ENCODE assay signal across 9 mouse cellular contexts in genomic region chr2:181060127-181060526, GRCm38 (mm10). TPM values are rescaled to one million over a fixed set of nuclear protein-coding genes. Genes with fewer than 3 reads are reported as not detected.
DNase-seq lines count a peak whose midpoint lies in the region; ATAC-seq and TF ChIP-seq lines count a peak whose summit lies in the region.
"Had no signal": no experiment of that assay in that cellular context is flagged by ENCODE, and none has a peak within 500 bp of the region (broad histone marks: within the 10 kb centered on the region; RNA-seq: fewer than 3 reads in every experiment).

No protein-coding gene starts in this region.

- DNase-seq in adrenal gland, postnatal 36 days, result peak; percentile 84 to 86
- DNase-seq in embryonic facial prominence, embryonic 11.5 days (ENCODE audit: low spot score), result peak; percentile 85
- DNase-seq in kidney, postnatal 25 days, result peak; percentile 79 to 88
- DNase-seq in lung, adult 18-20 months, result peak; percentile 36 to 50
- DNase-seq in thymus, postnatal 36 days, result peak; percentile 40 to 53

- H3K27me3 ChIP-seq in E14TG2a.4 (ENCODE audit: insufficient read depth, low read length), result peaks cover 36% of the 10 kb centered on the region
- no peaks in the 10 kb centered on the region for H3K27me3 ChIP-seq in embryonic facial prominence, embryonic 11.5 days (ENCODE audit: control insufficient read depth, insufficient read depth, low read length)
- peaks cover 72% of the 10 kb centered on the region for H3K27me3 ChIP-seq in heart, embryonic 12.5 days (replicated peaks)

- H3K4me1 ChIP-seq in E14TG2a.4 (replicated peaks; ENCODE audit: low read depth, low read length), result peaks cover 9% of the 10 kb centered on the region; the same call in 1 of the 2 replicates
- H3K4me1 ChIP-seq in embryonic facial prominence, embryonic 11.5 days (ENCODE audit: control insufficient read depth, insufficient read depth, low read length), result no peaks in the 10 kb centered on the region
- peaks cover 12% of the 10 kb centered on the region; the same call in 1 of the 2 replicates for H3K4me1 ChIP-seq in heart, embryonic 12.5 days (replicated peaks)
- H3K4me1 ChIP-seq in olfactory bulb, adult 2 months (ENCODE audit: control insufficient read depth, insufficient read depth, low read length), result no peaks in the 10 kb centered on the region

- TF ChIP-seq CTCF in E14TG2a.4 (conservative IDR thresholded peaks at IDR 0.05; ENCODE audit: low read length), result peak; percentile 62
- TF ChIP-seq CTCF in olfactory bulb, adult 2 months (IDR thresholded peaks at IDR 0.05; ENCODE audit: insufficient read depth, low read depth, low read length), result peak; percentile 24; the same call in 1 of the 2 replicates

- 23% methylated on average over 5 of the region's 5 CpGs for WGBS in embryonic facial prominence, embryonic 11.5 days
- 17% methylated on average over 5 of the region's 5 CpGs for WGBS in heart, embryonic 12.5 days
- whole genome bisulfite sequencing in olfactory bulb, adult 2 months, result 9% methylated on average over 5 of the region's 5 CpGs

- no peaks in the 10 kb centered on the region for H3K9me3 ChIP-seq in E14TG2a.4 (ENCODE audit: low read length)
- H3K9me3 ChIP-seq in embryonic facial prominence, embryonic 11.5 days (replicated peaks; ENCODE audit: control insufficient read depth, low read length), result no peaks in the 10 kb centered on the region
- no peaks in the 10 kb centered on the region for H3K9me3 ChIP-seq in heart, embryonic 12.5 days (replicated peaks)
- H3K9me3 ChIP-seq: heart, embryonic 13.5 days had no signal

- no peak overlapping the region for H3K4me3 ChIP-seq in E14TG2a.4 (replicated peaks; ENCODE audit: low read length)
- no peak overlapping the region for H3K4me3 ChIP-seq in embryonic facial prominence, embryonic 11.5 days (ENCODE audit: low read depth, low read length)
- no peak overlapping the region for H3K4me3 ChIP-seq in heart, embryonic 12.5 days
- H3K4me3 ChIP-seq in olfactory bulb, adult 2 months (ENCODE audit: insufficient read depth, low read depth, low read length), result no peak overlapping the region
- H3K4me3 ChIP-seq: heart, embryonic 13.5 days had no signal

- TF ChIP-seq POLR2A in olfactory bulb, adult 2 months (IDR thresholded peaks at IDR 0.05; ENCODE audit: insufficient read depth, low read depth, low read length), result no peak

- H3K36me3 ChIP-seq in E14TG2a.4 (ENCODE audit: insufficient read depth, low read length), result no peaks in the 10 kb centered on the region
- no peaks in the 10 kb centered on the region for H3K36me3 ChIP-seq in embryonic facial prominence, embryonic 11.5 days (replicated peaks; ENCODE audit: control insufficient read depth, insufficient read depth, low read depth, low read length)
- no peaks in the 10 kb centered on the region for H3K36me3 ChIP-seq in heart, embryonic 12.5 days
- H3K36me3 ChIP-seq: heart, embryonic 13.5 days had no signal

- no peak overlapping the region for H3K4me2 ChIP-seq in embryonic facial prominence, embryonic 11.5 days (ENCODE audit: low read depth, low read length)
- no peak overlapping the region for H3K4me2 ChIP-seq in heart, embryonic 12.5 days
- H3K4me2 ChIP-seq: heart, embryonic 13.5 days had no signal

- H3K27ac ChIP-seq in embryonic facial prominence, embryonic 11.5 days (replicated peaks; ENCODE audit: low read depth, low read length), result no peak overlapping the region
- no peak overlapping the region for H3K27ac ChIP-seq in heart, embryonic 12.5 days (ENCODE audit: poor library complexity, severe bottlenecking)
- no peak overlapping the region for H3K27ac ChIP-seq in olfactory bulb, adult 2 months (ENCODE audit: insufficient read depth, low read depth, low read length)
- H3K27ac ChIP-seq: heart, embryonic 13.5 days had no signal

- ATAC-seq in embryonic facial prominence, embryonic 11.5 days (replicated peaks; ENCODE audit: insufficient number of reproducible peaks, low FRiP score, low TSS enrichment, low read depth), result 0 out of 2 replicates have a peak, but pooled peaks have one; percentile 58
- peak; percentile 39; the same call in 1 of the 2 replicates for ATAC-seq in heart, embryonic 12.5 days (ENCODE audit: insufficient number of reproducible peaks, low FRiP score)

- H3K9ac ChIP-seq in embryonic facial prominence, embryonic 11.5 days (replicated peaks; ENCODE audit: low read length), result no peak overlapping the region
- no peak overlapping the region for H3K9ac ChIP-seq in heart, embryonic 12.5 days
- H3K9ac ChIP-seq: heart, embryonic 13.5 days had no signal

RNA-seq across cellular contexts. Expression of gene Chrna4, which starts 16.8 kb away (rescaled TPM):
- 10 to 100 TPM in 1 of 2 experiments, 1 to 10 TPM in 1; 5.1 to 20.0 TPM for total RNA-seq in adrenal gland, postnatal 36 days (2021)
- 7.4 and 10.8 TPM in 2 replicates for polyA plus RNA-seq in embryonic facial prominence, embryonic 11.5 days (2014; fragmentation: Nextera tagmentation; extraction: Ambion mirVana)
- polyA plus RNA-seq in heart, embryonic 12.5 days (2016; fragmentation: Nextera tagmentation; extraction: Ambion mirVana), result 0.19 and 0.31 TPM in 2 replicates
- not detected in 2 replicates for polyA plus RNA-seq in olfactory bulb, adult 2 months (2012; ENCODE audit: insufficient read depth, insufficient read length, low replicate concordance, missing spikeins)
